Mouse (Mus musculus): ENCODE results near the gene Cstad. TPM values are rescaled to one million over a fixed set of nuclear protein-coding genes. Genes with fewer than 3 reads are reported as not detected.

Cstad gene
- polyA plus RNA-seq, 1 experiment = 1.9 TPM

- no peak for TF ChIP-seq POLR2A (IDR thresholded peaks at IDR 0.05; ENCODE audit: borderline replicate concordance, control insufficient read depth, low read depth, low read length)
- no peak for TF ChIP-seq CTCF (IDR thresholded peaks at IDR 0.05; ENCODE audit: control insufficient read depth, insufficient read depth, low read length)
- 81% methylated on average over 5 of the region's 5 CpGs for WGBS
Measured at GRCm38 (mm10) chr2:30556495-30556894, 38.3 kb upstream of the Cstad start.

GRCm38 (mm10) chr2:30559552-30559951 is 35.3 kb upstream of the Cstad start:
- H3K4me1 ChIP-seq (ENCODE audit: control insufficient read depth, insufficient read depth, low read length) = no peaks in the 10 kb centered on the region
- no peak for TF ChIP-seq POLR2A (IDR thresholded peaks at IDR 0.05; ENCODE audit: borderline replicate concordance, control insufficient read depth, low read depth, low read length)
- TF ChIP-seq CTCF (IDR thresholded peaks at IDR 0.05; ENCODE audit: control insufficient read depth, insufficient read depth, low read length) = no peak
- 81% methylated on average over 1 of the region's 1 CpGs for WGBS
- no peak overlapping the region for H3K27ac ChIP-seq (ENCODE audit: control insufficient read depth, insufficient read depth, low read depth, low read length, poor library complexity)
- H3K4me3 ChIP-seq (replicated peaks; ENCODE audit: control insufficient read depth, low read depth, low read length) = no peak overlapping the region

More at GRCm38 (mm10) chr2:30556495-30556894, 38.3 kb upstream of the Cstad start:
- Histone ChIP-seq H3K27ac (ENCODE audit: control insufficient read depth, insufficient read depth, low read depth, low read length, poor library complexity) (no peak overlapping the region), H3K4me3 (replicated peaks; ENCODE audit: control insufficient read depth, low read depth, low read length) (no peak overlapping the region), H3K4me1 (ENCODE audit: control insufficient read depth, insufficient read depth, low read length) (no peaks in the 10 kb centered on the region)

- Histone ChIP-seq H3K4me1 (ENCODE audit: control insufficient read depth, insufficient read depth, low read length) (no peaks in the 10 kb centered on the region), H3K27ac (ENCODE audit: control insufficient read depth, insufficient read depth, low read depth, low read length, poor library complexity) (no peak overlapping the region), H3K4me3 (replicated peaks; ENCODE audit: control insufficient read depth, low read depth, low read length) (no peak overlapping the region)
- TF ChIP-seq CTCF (IDR thresholded peaks at IDR 0.05; ENCODE audit: control insufficient read depth, insufficient read depth, low read length) = no peak
- no peak for TF ChIP-seq POLR2A (IDR thresholded peaks at IDR 0.05; ENCODE audit: borderline replicate concordance, control insufficient read depth, low read depth, low read length)
- 76% methylated on average over 3 of the region's 3 CpGs for WGBS
Measured at GRCm38 (mm10) chr2:30562553-30562952, 32.3 kb upstream of the Cstad start.

- Histone ChIP-seq H3K27ac (ENCODE audit: control insufficient read depth, insufficient read depth, low read depth, low read length, poor library complexity) (no peak overlapping the region), H3K4me3 (replicated peaks; ENCODE audit: control insufficient read depth, low read depth, low read length) (no peak overlapping the region), H3K4me1 (ENCODE audit: control insufficient read depth, insufficient read depth, low read length) (no peaks in the 10 kb centered on the region)
- 43% methylated on average over 4 of the region's 4 CpGs for WGBS
- no peak for TF ChIP-seq POLR2A (IDR thresholded peaks at IDR 0.05; ENCODE audit: borderline replicate concordance, control insufficient read depth, low read depth, low read length)
- TF ChIP-seq CTCF (IDR thresholded peaks at IDR 0.05; ENCODE audit: control insufficient read depth, insufficient read depth, low read length) = no peak
Measured at GRCm38 (mm10) chr2:30571647-30572046, 23.2 kb upstream of the Cstad start.

DNA sequence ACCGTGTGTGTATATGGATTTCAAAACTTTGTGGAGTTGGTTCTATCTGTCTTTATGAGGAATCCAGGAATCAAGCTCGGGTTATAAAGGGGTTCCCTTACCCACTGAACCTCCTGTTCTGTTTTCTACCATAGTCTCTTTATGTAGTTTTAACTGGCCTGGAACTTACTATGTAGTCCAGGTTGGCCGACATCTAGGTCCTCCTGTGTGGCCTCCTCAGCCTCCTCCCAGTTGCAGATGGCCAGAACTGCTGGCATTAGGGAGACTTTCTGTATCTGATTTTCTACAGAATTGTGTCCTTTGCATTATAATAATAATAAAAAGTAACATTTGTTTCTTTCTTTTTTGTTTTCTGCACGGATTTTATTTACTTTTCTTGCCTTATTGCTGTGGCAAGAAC is 21.3 kb upstream of the Cstad start:
- no peak for TF ChIP-seq POLR2A (IDR thresholded peaks at IDR 0.05; ENCODE audit: borderline replicate concordance, control insufficient read depth, low read depth, low read length)
- TF ChIP-seq CTCF (IDR thresholded peaks at IDR 0.05; ENCODE audit: control insufficient read depth, insufficient read depth, low read length) = no peak
- no peak overlapping the region for H3K27ac ChIP-seq (ENCODE audit: control insufficient read depth, insufficient read depth, low read depth, low read length, poor library complexity)
- H3K4me3 ChIP-seq (replicated peaks; ENCODE audit: control insufficient read depth, low read depth, low read length) = no peak overlapping the region
- no peaks in the 10 kb centered on the region for H3K4me1 ChIP-seq (ENCODE audit: control insufficient read depth, insufficient read depth, low read length)
- 70% methylated on average over 4 of the region's 4 CpGs for WGBS

DNA sequence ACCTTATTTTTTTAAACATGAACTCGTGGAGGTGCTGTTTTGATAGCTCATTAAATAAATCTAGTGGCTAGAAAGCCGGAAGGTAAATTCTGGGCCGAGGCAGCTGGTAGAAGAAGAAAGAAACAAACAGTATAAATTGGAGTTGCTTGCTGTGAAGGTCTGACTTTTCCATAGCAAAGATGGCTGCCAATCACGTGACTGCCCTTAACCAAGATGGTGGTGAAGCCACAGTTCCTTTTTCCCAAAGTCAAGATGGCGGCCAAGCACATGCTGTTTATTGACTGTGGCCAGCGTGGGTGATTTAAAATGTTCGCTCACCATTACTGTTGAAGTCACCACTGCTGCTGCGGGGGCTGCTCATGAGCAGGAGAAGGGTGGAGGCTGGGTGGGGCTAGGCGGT is 17.8 kb upstream of the Cstad start:
- TF ChIP-seq CTCF (IDR thresholded peaks at IDR 0.05; ENCODE audit: control insufficient read depth, insufficient read depth, low read length) = no peak
- 85% methylated on average over 9 of the region's 9 CpGs for WGBS
- no peak overlapping the region for H3K27ac ChIP-seq (ENCODE audit: control insufficient read depth, insufficient read depth, low read depth, low read length, poor library complexity)
- H3K4me1 ChIP-seq (ENCODE audit: control insufficient read depth, insufficient read depth, low read length) = no peaks in the 10 kb centered on the region
- H3K4me3 ChIP-seq (replicated peaks; ENCODE audit: control insufficient read depth, low read depth, low read length) = no peak overlapping the region

DNA sequence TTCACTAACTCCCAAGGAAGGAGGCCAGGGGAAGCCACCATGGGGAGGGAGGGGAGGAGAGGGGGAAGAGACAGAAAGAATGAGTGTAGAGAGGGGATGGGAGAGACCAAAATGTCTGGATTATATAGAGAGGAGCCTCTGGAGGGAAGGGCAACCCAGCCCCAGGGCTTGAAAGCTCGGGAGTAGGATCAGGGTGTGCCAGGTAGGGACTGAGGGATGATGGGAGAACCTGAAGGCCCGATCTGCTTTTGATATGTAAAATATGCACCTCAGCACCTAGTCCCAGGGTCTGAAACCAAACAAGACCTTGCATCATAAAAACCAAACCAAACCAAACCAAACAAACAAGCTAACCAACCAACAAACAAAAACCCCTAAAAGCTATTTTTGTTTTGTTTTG is 16.8 kb upstream of the Cstad start:
- 83% methylated on average over 2 of the region's 2 CpGs for WGBS
- Histone ChIP-seq H3K4me3 (replicated peaks; ENCODE audit: control insufficient read depth, low read depth, low read length) (no peak overlapping the region), H3K27ac (ENCODE audit: control insufficient read depth, insufficient read depth, low read depth, low read length, poor library complexity) (no peak overlapping the region), H3K4me1 (ENCODE audit: control insufficient read depth, insufficient read depth, low read length) (no peaks in the 10 kb centered on the region)
- TF ChIP-seq POLR2A (IDR thresholded peaks at IDR 0.05; ENCODE audit: borderline replicate concordance, control insufficient read depth, low read depth, low read length) (no peak), CTCF (IDR thresholded peaks at IDR 0.05; ENCODE audit: control insufficient read depth, insufficient read depth, low read length) (no peak)

GRCm38 (mm10) chr2:30587161-30587560 is 7.7 kb upstream of the Cstad start:
- WGBS = 2% methylated on average over 8 of the region's 8 CpGs
- TF ChIP-seq CTCF (IDR thresholded peaks at IDR 0.05; ENCODE audit: control insufficient read depth, insufficient read depth, low read length) = no peak
- no peak for TF ChIP-seq POLR2A (IDR thresholded peaks at IDR 0.05; ENCODE audit: borderline replicate concordance, control insufficient read depth, low read depth, low read length)
- peaks cover 2% of the 10 kb centered on the region for H3K4me1 ChIP-seq (ENCODE audit: control insufficient read depth, insufficient read depth, low read length)
- no peak overlapping the region for H3K27ac ChIP-seq (ENCODE audit: control insufficient read depth, insufficient read depth, low read depth, low read length, poor library complexity)
- no peak overlapping the region for H3K4me3 ChIP-seq (replicated peaks; ENCODE audit: control insufficient read depth, low read depth, low read length)

- Histone ChIP-seq H3K27ac (ENCODE audit: control insufficient read depth, insufficient read depth, low read depth, low read length, poor library complexity) (no peak overlapping the region), H3K4me3 (replicated peaks; ENCODE audit: control insufficient read depth, low read depth, low read length) (no peak overlapping the region), H3K4me1 (ENCODE audit: control insufficient read depth, insufficient read depth, low read length) (peaks cover 2% of the 10 kb centered on the region)
- WGBS = 54% methylated on average over 2 of the region's 2 CpGs
- no peak for TF ChIP-seq CTCF (IDR thresholded peaks at IDR 0.05; ENCODE audit: control insufficient read depth, insufficient read depth, low read length)
Measured at GRCm38 (mm10) chr2:30587671-30588070, 7.2 kb upstream of the Cstad start.

All from bone marrow, adult 2 months (tissue).